Mouse (Mus musculus): ENCODE data around the gene Coro1c.
"Not testable (repeated sequence)": the region's sequence is repeated elsewhere in the genome, so short reads cannot be mapped to it uniquely, and the experiment has no call there.

Coro1c gene

GRCm38 (mm10) chr5:113826619-113827018, 81.9 kb downstream of the Coro1c start:
- DNase-seq (ENCODE audit: low read depth, low spot score), result no peak
- no peaks in the 10 kb centered on the region for H3K36me3 ChIP-seq (ENCODE audit: control insufficient read depth, insufficient read depth, low read length, poor library complexity, severe bottlenecking)
- H3K27me3 ChIP-seq (ENCODE audit: control insufficient read depth, insufficient read depth, low read length, poor library complexity, severe bottlenecking), result no peaks in the 10 kb centered on the region

- no peaks in the 10 kb centered on the region for H3K27me3 ChIP-seq (ENCODE audit: control insufficient read depth, insufficient read depth, low read length, poor library complexity, severe bottlenecking)
- DNase-seq (ENCODE audit: low read depth, low spot score), result no peak
- H3K36me3 ChIP-seq (ENCODE audit: control insufficient read depth, insufficient read depth, low read length, poor library complexity, severe bottlenecking), result no peaks in the 10 kb centered on the region
These were observed 83.0 kb downstream of the Coro1c start for GRCm38 (mm10) chr5:113825558-113825957.

GRCm38 (mm10) chr5:113824228-113824627, 84.3 kb downstream of the Coro1c start:
- DNase-seq (ENCODE audit: low read depth, low spot score), result no peak
- H3K27me3 ChIP-seq (ENCODE audit: control insufficient read depth, insufficient read depth, low read length, poor library complexity, severe bottlenecking), result no peaks in the 10 kb centered on the region
- no peaks in the 10 kb centered on the region for H3K36me3 ChIP-seq (ENCODE audit: control insufficient read depth, insufficient read depth, low read length, poor library complexity, severe bottlenecking)

- H3K27me3 ChIP-seq (ENCODE audit: control insufficient read depth, insufficient read depth, low read length, poor library complexity, severe bottlenecking), result no peaks in the 10 kb centered on the region
- no peaks in the 10 kb centered on the region for H3K36me3 ChIP-seq (ENCODE audit: control insufficient read depth, insufficient read depth, low read length, poor library complexity, severe bottlenecking)
- no peak for DNase-seq (ENCODE audit: low read depth, low spot score)
These were observed 90.0 kb downstream of the Coro1c start for GRCm38 (mm10) chr5:113818572-113818971.

- peak; percentile 88 for DNase-seq (ENCODE audit: low read depth, low spot score)
- H3K27me3 ChIP-seq (ENCODE audit: control insufficient read depth, insufficient read depth, low read length, poor library complexity, severe bottlenecking), result no peaks in the 10 kb centered on the region
- H3K36me3 ChIP-seq (ENCODE audit: control insufficient read depth, insufficient read depth, low read length, poor library complexity, severe bottlenecking), result no peaks in the 10 kb centered on the region
These were observed 92.9 kb downstream of the Coro1c start for GRCm38 (mm10) chr5:113815638-113816152.

GRCm38 (mm10) chr5:113815041-113815389, 93.5 kb downstream of the Coro1c start:
- Histone ChIP-seq H3K36me3 (ENCODE audit: control insufficient read depth, insufficient read depth, low read length, poor library complexity, severe bottlenecking) (no peaks in the 10 kb centered on the region), H3K27me3 (ENCODE audit: control insufficient read depth, insufficient read depth, low read length, poor library complexity, severe bottlenecking) (no peaks in the 10 kb centered on the region)
- DNase-seq (ENCODE audit: low read depth, low spot score), result no peak

- Histone ChIP-seq H3K36me3 (ENCODE audit: control insufficient read depth, insufficient read depth, low read length, poor library complexity, severe bottlenecking) (no peaks in the 10 kb centered on the region), H3K27me3 (ENCODE audit: control insufficient read depth, insufficient read depth, low read length, poor library complexity, severe bottlenecking) (no peaks in the 10 kb centered on the region)
- DNase-seq (ENCODE audit: low read depth, low spot score), result peak; percentile 77
These were observed 94.2 kb downstream of the Coro1c start for GRCm38 (mm10) chr5:113814111-113815040.

GRCm38 (mm10) chr5:113813608-113814007, 95.0 kb downstream of the Coro1c start:
- no peaks in the 10 kb centered on the region for H3K27me3 ChIP-seq (ENCODE audit: control insufficient read depth, insufficient read depth, low read length, poor library complexity, severe bottlenecking)
- peak; percentile 76 for DNase-seq (ENCODE audit: low read depth, low spot score)

GRCm38 (mm10) chr5:113812638-113813037, 95.9 kb downstream of the Coro1c start:
- peak; percentile 53 for DNase-seq (ENCODE audit: low read depth, low spot score)
- no peaks in the 10 kb centered on the region for H3K27me3 ChIP-seq (ENCODE audit: control insufficient read depth, insufficient read depth, low read length, poor library complexity, severe bottlenecking)
- no peaks in the 10 kb centered on the region for H3K36me3 ChIP-seq (ENCODE audit: control insufficient read depth, insufficient read depth, low read length, poor library complexity, severe bottlenecking)

More at GRCm38 (mm10) chr5:113813608-113814007, 95.0 kb downstream of the Coro1c start:
- no peaks in the 10 kb centered on the region for H3K36me3 ChIP-seq (ENCODE audit: control insufficient read depth, insufficient read depth, low read length, poor library complexity, severe bottlenecking)

GRCm38 (mm10) chr5:113811824-113812420, 96.6 kb downstream of the Coro1c start:
- not testable (repeated sequence) for H3K36me3 ChIP-seq (ENCODE audit: control insufficient read depth, insufficient read depth, low read length, poor library complexity, severe bottlenecking); H3K27me3 ChIP-seq (ENCODE audit: control insufficient read depth, insufficient read depth, low read length, poor library complexity, severe bottlenecking)
- DNase-seq (ENCODE audit: low read depth, low spot score), result peak; percentile 60

GRCm38 (mm10) chr5:113810111-113810510, 98.4 kb downstream of the Coro1c start:
- Histone ChIP-seq H3K36me3 (ENCODE audit: control insufficient read depth, insufficient read depth, low read length, poor library complexity, severe bottlenecking) (no peaks in the 10 kb centered on the region), H3K27me3 (ENCODE audit: control insufficient read depth, insufficient read depth, low read length, poor library complexity, severe bottlenecking) (no peaks in the 10 kb centered on the region)
- no peak for DNase-seq (ENCODE audit: low read depth, low spot score)

GRCm38 (mm10) chr5:113808177-113808576, 100.4 kb downstream of the Coro1c start:
- H3K27me3 ChIP-seq (ENCODE audit: control insufficient read depth, insufficient read depth, low read length, poor library complexity, severe bottlenecking), result no peaks in the 10 kb centered on the region
- no peak for DNase-seq (ENCODE audit: low read depth, low spot score)
- no peaks in the 10 kb centered on the region for H3K36me3 ChIP-seq (ENCODE audit: control insufficient read depth, insufficient read depth, low read length, poor library complexity, severe bottlenecking)

GRCm38 (mm10) chr5:113807712-113808111, 100.8 kb downstream of the Coro1c start:
- no peaks in the 10 kb centered on the region for H3K27me3 ChIP-seq (ENCODE audit: control insufficient read depth, insufficient read depth, low read length, poor library complexity, severe bottlenecking)
- no peaks in the 10 kb centered on the region for H3K36me3 ChIP-seq (ENCODE audit: control insufficient read depth, insufficient read depth, low read length, poor library complexity, severe bottlenecking)
- DNase-seq (ENCODE audit: low read depth, low spot score), result no peak

- H3K27me3 ChIP-seq (ENCODE audit: control insufficient read depth, insufficient read depth, low read length, poor library complexity, severe bottlenecking), result no peaks in the 10 kb centered on the region
- H3K36me3 ChIP-seq (ENCODE audit: control insufficient read depth, insufficient read depth, low read length, poor library complexity, severe bottlenecking), result no peaks in the 10 kb centered on the region
- no peak for DNase-seq (ENCODE audit: low read depth, low spot score)
These were observed 102.1 kb downstream of the Coro1c start for GRCm38 (mm10) chr5:113806414-113806813.

GRCm38 (mm10) chr5:113805301-113805700, 103.3 kb downstream of the Coro1c start:
- no peak for DNase-seq (ENCODE audit: low read depth, low spot score)
- no peaks in the 10 kb centered on the region; the same call in 1 of the 2 replicates for H3K27me3 ChIP-seq (ENCODE audit: control insufficient read depth, insufficient read depth, low read length, poor library complexity, severe bottlenecking)

More at GRCm38 (mm10) chr5:113805301-113805700, 103.3 kb downstream of the Coro1c start:
- H3K36me3 ChIP-seq (ENCODE audit: control insufficient read depth, insufficient read depth, low read length, poor library complexity, severe bottlenecking), result no peaks in the 10 kb centered on the region
